8 mouse cellular contexts compared by ENCODE assay signal in the genomic region with DNA sequence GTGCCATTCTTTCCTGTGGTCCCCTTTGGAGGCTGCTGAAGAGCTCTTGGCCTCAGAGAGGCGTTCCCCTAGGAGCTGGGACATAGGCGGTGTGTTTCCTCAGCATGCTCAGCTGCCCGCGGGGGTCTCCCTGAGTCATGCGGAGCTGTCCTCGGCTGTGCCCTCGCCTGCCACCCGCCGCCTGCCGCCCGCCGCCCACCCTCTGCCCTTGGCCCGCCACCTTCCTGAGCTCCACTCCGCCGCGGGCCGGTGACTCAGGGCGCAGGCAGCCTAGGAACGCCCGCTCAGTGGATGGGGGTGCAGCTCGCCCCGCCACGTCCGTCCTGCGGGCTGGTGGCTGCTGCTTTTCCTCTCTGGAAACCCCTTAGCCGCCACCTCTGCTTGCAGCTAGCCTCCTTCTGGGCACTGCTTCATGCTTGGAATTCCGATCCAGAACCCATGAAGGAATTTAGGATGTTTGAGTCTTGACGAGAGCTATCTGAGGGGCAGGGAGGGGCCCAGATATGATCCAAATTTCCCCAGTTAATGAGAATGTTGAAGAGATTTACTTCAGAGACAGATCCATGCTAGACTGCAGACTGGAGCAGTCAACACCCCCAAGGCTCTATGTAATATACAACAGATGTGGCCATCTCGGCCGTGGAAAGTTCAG. TPM values are rescaled to one million over a fixed set of nuclear protein-coding genes. Genes with fewer than 3 reads are reported as not detected.
A peak's percentile ranks its signal among the peaks of the same experiment; 100 is the strongest.
DNase-seq lines count a peak whose midpoint lies in the region; ATAC-seq and TF ChIP-seq lines count a peak whose summit lies in the region.

No protein-coding gene starts in this region.

- ATAC-seq in embryonic facial prominence, embryonic 14.5 days (ENCODE audit: low read depth) = peak; percentile 83
- peak; percentile 85 for ATAC-seq in heart, embryonic 15.5 days (replicated peaks; ENCODE audit: insufficient number of reproducible peaks, insufficient read depth, low FRiP score, low read depth)
- ATAC-seq in kidney, postnatal 0 days (replicated peaks; ENCODE audit: low FRiP score, low read depth) = peak; percentile 81
- peak; percentile 67; the same call in 1 of the 2 replicates for ATAC-seq in stomach, embryonic 14.5 days (ENCODE audit: insufficient number of reproducible peaks, insufficient read depth, low FRiP score, low read depth)

- no peak; the same call in 1 of the 2 replicates for TF ChIP-seq CTCF in kidney, postnatal 0 days (IDR thresholded peaks at IDR 0.05; ENCODE audit: low read depth)

- under 1% methylated on average over 19 of the region's 30 CpGs for WGBS in embryonic facial prominence, embryonic 14.5 days
- 2% methylated on average over 30 of the region's 30 CpGs for WGBS in heart, embryonic 15.5 days
- 2% methylated on average over 30 of the region's 30 CpGs for WGBS in kidney, postnatal 0 days
- WGBS in stomach, embryonic 14.5 days = 2% methylated on average over 30 of the region's 30 CpGs

- H3K9ac ChIP-seq in embryonic facial prominence, embryonic 14.5 days (ENCODE audit: low read depth, low read length) = peak overlapping the region; percentile 65
- peak overlapping the region; percentile 50 for H3K9ac ChIP-seq in heart, embryonic 15.5 days
- H3K9ac ChIP-seq in kidney, postnatal 0 days (ENCODE audit: low read depth, low read length) = peak overlapping the region; percentile 31; the same call in 1 of the 2 replicates
- 0 out of 2 replicates have a peak overlapping the region, but pooled peaks have one; percentile 8 for H3K9ac ChIP-seq in stomach, embryonic 14.5 days (replicated peaks; ENCODE audit: low read depth, low read length)

- H3K4me1 ChIP-seq in embryonic facial prominence, embryonic 14.5 days (ENCODE audit: control insufficient read depth, insufficient read depth, low read length) = peaks cover 12% of the 10 kb centered on the region
- peaks cover 18% of the 10 kb centered on the region for H3K4me1 ChIP-seq in heart, embryonic 15.5 days (replicated peaks)
- H3K4me1 ChIP-seq in kidney, postnatal 0 days (replicated peaks; ENCODE audit: insufficient read depth, low read length) = peaks cover 13% of the 10 kb centered on the region
- no peaks in the 10 kb centered on the region for H3K4me1 ChIP-seq in stomach, embryonic 14.5 days (ENCODE audit: control insufficient read depth, insufficient read depth, low read length)

- peak overlapping the region; percentile 39 for H3K4me3 ChIP-seq in embryonic facial prominence, embryonic 14.5 days (ENCODE audit: low read depth, low read length)
- H3K4me3 ChIP-seq in heart, embryonic 15.5 days = peak overlapping the region; percentile 47
- peak overlapping the region; percentile 38 for H3K4me3 ChIP-seq in kidney, postnatal 0 days (replicated peaks; ENCODE audit: low read depth, low read length)
- peak overlapping the region; percentile 15 for H3K4me3 ChIP-seq in stomach, embryonic 14.5 days (ENCODE audit: low read depth, low read length)

- H3K4me2 ChIP-seq in embryonic facial prominence, embryonic 14.5 days (ENCODE audit: low read depth, low read length) = peak overlapping the region; percentile 80
- peak overlapping the region; percentile 87 for H3K4me2 ChIP-seq in heart, embryonic 15.5 days
- peak overlapping the region; percentile 69 for H3K4me2 ChIP-seq in kidney, postnatal 0 days (ENCODE audit: low read length)
- H3K4me2 ChIP-seq in stomach, embryonic 14.5 days (replicated peaks; ENCODE audit: low read depth, low read length) = peak overlapping the region; percentile 68

- H3K36me3 ChIP-seq in embryonic facial prominence, embryonic 14.5 days (ENCODE audit: control insufficient read depth, insufficient read depth, low read length) = no peaks in the 10 kb centered on the region
- H3K36me3 ChIP-seq in heart, embryonic 15.5 days = no peaks in the 10 kb centered on the region
- no peaks in the 10 kb centered on the region for H3K36me3 ChIP-seq in kidney, postnatal 0 days (ENCODE audit: insufficient read depth, low read length)
- H3K36me3 ChIP-seq in stomach, embryonic 14.5 days (ENCODE audit: control insufficient read depth, insufficient read depth, low read length) = no peaks in the 10 kb centered on the region

- peak; percentile 67 for DNase-seq in ovary, adult 18-20 months (ENCODE audit: low spot score)
- DNase-seq in ovary, postnatal 10 days (ENCODE audit: low spot score) = no peak
- peak; percentile 73 for DNase-seq in embryonic facial prominence, embryonic 14.5 days (ENCODE audit: low spot score)
- DNase-seq in kidney, postnatal 0 days (ENCODE audit: low spot score) = peak; percentile 72
- DNase-seq in lung, postnatal 25 days (ENCODE audit: low spot score) = peak; percentile 66
- DNase-seq in layer of hippocampus, adult 9-10 months (ENCODE audit: low spot score) = no peak

- H3K27me3 ChIP-seq in embryonic facial prominence, embryonic 14.5 days (replicated peaks; ENCODE audit: control insufficient read depth, insufficient read depth, low read length) = no peaks in the 10 kb centered on the region
- no peaks in the 10 kb centered on the region for H3K27me3 ChIP-seq in heart, embryonic 15.5 days
- H3K27me3 ChIP-seq in kidney, postnatal 0 days (ENCODE audit: insufficient read depth, low read length) = no peaks in the 10 kb centered on the region
- no peaks in the 10 kb centered on the region for H3K27me3 ChIP-seq in stomach, embryonic 14.5 days (ENCODE audit: control insufficient read depth, insufficient read depth, low read length)

- no peaks in the 10 kb centered on the region for H3K9me3 ChIP-seq in embryonic facial prominence, embryonic 14.5 days (ENCODE audit: control insufficient read depth, low read length)
- no peaks in the 10 kb centered on the region for H3K9me3 ChIP-seq in heart, embryonic 15.5 days (replicated peaks)
- H3K9me3 ChIP-seq in kidney, postnatal 0 days (replicated peaks; ENCODE audit: low read length) = no peaks in the 10 kb centered on the region
- H3K9me3 ChIP-seq in stomach, embryonic 14.5 days (ENCODE audit: control insufficient read depth, low read depth, low read length) = no peaks in the 10 kb centered on the region

- peak overlapping the region; percentile 89 for H3K27ac ChIP-seq in embryonic facial prominence, embryonic 14.5 days (replicated peaks; ENCODE audit: low read depth, low read length)
- H3K27ac ChIP-seq in heart, embryonic 15.5 days = peak overlapping the region; percentile 72
- H3K27ac ChIP-seq in kidney, postnatal 0 days = peak overlapping the region; percentile 78
- 0 out of 2 replicates have a peak overlapping the region, but pooled peaks have one; percentile 39 for H3K27ac ChIP-seq in stomach, embryonic 14.5 days (ENCODE audit: low read length)

RNA-seq across cellular contexts. Expression of a gene that starts 44.8 kb away (rescaled TPM):
- 4.6 and 5.1 TPM in 2 replicates for polyA plus RNA-seq in embryonic facial prominence, embryonic 14.5 days (2014; fragmentation: Nextera tagmentation; extraction: Ambion mirVana)
- polyA plus RNA-seq in heart, embryonic 15.5 days (2015; fragmentation: Nextera tagmentation; extraction: Ambion mirVana) = 1.8 and 4.3 TPM in 2 replicates
- 3.2 and 3.8 TPM in 2 replicates for polyA plus RNA-seq in kidney, postnatal 0 days (2015; fragmentation: Nextera tagmentation; extraction: Ambion mirVana)
- polyA plus RNA-seq in stomach, embryonic 14.5 days (2014; fragmentation: Nextera tagmentation; extraction: Ambion mirVana) = 5.6 and 6.0 TPM in 2 replicates

RNA-seq across cellular contexts. Expression of a gene that starts 51.4 kb away (rescaled TPM):
- polyA plus RNA-seq in embryonic facial prominence, embryonic 14.5 days (2014; fragmentation: Nextera tagmentation; extraction: Ambion mirVana) = 8.6 and 9.4 TPM in 2 replicates
- polyA plus RNA-seq in heart, embryonic 15.5 days (2015; fragmentation: Nextera tagmentation; extraction: Ambion mirVana) = 5.4 and 9.0 TPM in 2 replicates
- polyA plus RNA-seq in kidney, postnatal 0 days (2015; fragmentation: Nextera tagmentation; extraction: Ambion mirVana) = 15.9 and 16.6 TPM in 2 replicates
- polyA plus RNA-seq in stomach, embryonic 14.5 days (2014; fragmentation: Nextera tagmentation; extraction: Ambion mirVana) = 13.2 and 16.4 TPM in 2 replicates

Comparison
In these comparisons a context has a peak if more than half of its experiments do, and no peak if none do; other contexts are left out.
1. DNase-seq: peak in ovary, adult 18-20 months (single experiment), embryonic facial prominence, embryonic 14.5 days (single experiment), kidney, postnatal 0 days (single experiment) and lung, postnatal 25 days (single experiment); none in ovary, postnatal 10 days (single experiment) and layer of hippocampus, adult 9-10 months (single experiment).
2. H3K27ac ChIP-seq: peak in every context shown above with its lines; median percentile 89 in embryonic facial prominence, embryonic 14.5 days; 78 in kidney, postnatal 0 days; 72 in heart, embryonic 15.5 days; 39 in stomach, embryonic 14.5 days.
3. H3K9ac ChIP-seq: peak in every context shown above with its lines; median percentile 65 in embryonic facial prominence, embryonic 14.5 days; 50 in heart, embryonic 15.5 days; 31 in kidney, postnatal 0 days; 8 in stomach, embryonic 14.5 days.
4. Peak in every context shown above with its lines, with median percentiles within 50 percentile points of each other: ATAC-seq, H3K4me2 ChIP-seq and H3K4me3 ChIP-seq.